Mouse (Mus musculus) E14TG2a.4 (cell line): ENCODE measurements around the gene Mgat4a.

ENCODE experiments used
- CTCF ChIP-seq: conservative IDR thresholded peaks from 2 replicates; pipeline ENCODE4 v1.5.1; 2014; ENCODE audit warnings: low read length
- NANOG ChIP-seq: IDR thresholded peaks from 2 replicates; pipeline ENCODE4 v1.6.1; 2014; ENCODE audit warnings: borderline replicate concordance, low read length, mixed read lengths
- POU5F1 ChIP-seq: IDR thresholded peaks from 2 replicates; pipeline ENCODE4 v1.6.1; 2014; ENCODE audit warnings: low read length, borderline replicate concordance

DNA sequence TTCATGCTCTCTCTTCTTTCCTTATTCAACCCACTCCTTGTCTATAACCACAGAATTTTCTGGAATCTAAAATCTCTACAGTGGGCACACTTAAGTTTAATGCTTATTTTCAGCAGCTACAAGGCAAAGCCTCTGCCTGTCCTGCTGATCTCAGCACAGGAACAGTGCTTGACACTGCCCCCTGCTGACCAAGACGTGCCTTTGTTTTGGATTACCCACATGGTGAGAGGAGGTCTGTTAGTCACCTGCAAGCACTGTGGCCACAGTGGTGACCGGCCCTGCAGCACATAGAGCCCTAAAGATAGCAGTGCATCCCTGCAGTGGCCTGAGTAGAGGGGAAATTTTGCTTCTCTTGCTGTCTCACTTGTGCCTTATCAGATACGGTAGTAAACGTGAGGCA is 139.1 kb downstream of the Mgat4a start:
- peak; percentile 54 for TF ChIP-seq CTCF
- TF ChIP-seq NANOG = no peak
- TF ChIP-seq POU5F1 = no peak
